Mouse (Mus musculus) cerebellum, adult 2 months (tissue): ENCODE results near the gene Zfp59. TPM values are rescaled to one million over a fixed set of nuclear protein-coding genes. Genes with fewer than 3 reads are reported as not detected.
A peak's percentile ranks its signal among the peaks of the same experiment; 100 is the strongest.
"Not testable (repeated sequence)": the region's sequence is repeated elsewhere in the genome, so short reads cannot be mapped to it uniquely, and the experiment has no call there.

Experiments used
- DNase-seq, 2 experiments: peaks; one replicate each; pipeline ENCODE4 v3.0.0; 2021
- H3K27ac ChIP-seq: fragments of 200-500 bp; 2 replicates; pipeline ENCODE4 v1.5.1; 2012; ENCODE audit warnings: low read length, control low read depth, inconsistent platforms; ENCODE audit not compliant: insufficient read depth
- H3K27me3 ChIP-seq: fragments of 200-500 bp; 2 replicates; pipeline ENCODE4 v1.6.1; 2012; ENCODE audit warnings: inconsistent platforms, mild to moderate bottlenecking, low read length, moderate library complexity; ENCODE audit not compliant: control insufficient read depth, insufficient read depth
- H3K4me1 ChIP-seq: fragments of 200-500 bp; 2 replicates; pipeline ENCODE4 v1.6.1; 2011; ENCODE audit warnings: low read length; ENCODE audit not compliant: control insufficient read depth, insufficient read depth
- H3K4me3 ChIP-seq: fragments of 200-500 bp; replicated peaks from 2 replicates; pipeline ENCODE3; 2011; ENCODE audit warnings: mild to moderate bottlenecking, low read depth, low read length, control low read depth; ENCODE audit not compliant: insufficient read depth
- CTCF ChIP-seq: fragments of 200-500 bp; IDR thresholded peaks from 2 replicates; pipeline ENCODE4 v1.5.1; 2011; ENCODE audit warnings: low read depth, mild to moderate bottlenecking, control low read depth, low read length, moderate library complexity, borderline replicate concordance; ENCODE audit not compliant: insufficient read depth
- POLR2A ChIP-seq: fragments of 200-500 bp; IDR thresholded peaks from 2 replicates; pipeline ENCODE4 v1.6.1; 2011; ENCODE audit warnings: low read length, control low read depth, borderline replicate concordance; ENCODE audit not compliant: insufficient read depth
- WGBS: fragments of 180-500 bp; shearing (Covaris S2); methylation state at CpG from one replicate; pipeline ENCODE4 v1.1.7; 2018; 5-methylcytosine and 5-hydroxymethylcytosine counted together
- polyA plus RNA-seq: library from polyadenylated mRNA; depleted of rRNA; stranded (reverse); fragments of >200 nt; gene quantifications from 2 replicates; pipeline ENCODE4 v1.2.3, GENCODE M21; 2012

The Zfp59 gene
- polyA plus RNA-seq, 1 experiment: 4.0 TPM

DNA sequence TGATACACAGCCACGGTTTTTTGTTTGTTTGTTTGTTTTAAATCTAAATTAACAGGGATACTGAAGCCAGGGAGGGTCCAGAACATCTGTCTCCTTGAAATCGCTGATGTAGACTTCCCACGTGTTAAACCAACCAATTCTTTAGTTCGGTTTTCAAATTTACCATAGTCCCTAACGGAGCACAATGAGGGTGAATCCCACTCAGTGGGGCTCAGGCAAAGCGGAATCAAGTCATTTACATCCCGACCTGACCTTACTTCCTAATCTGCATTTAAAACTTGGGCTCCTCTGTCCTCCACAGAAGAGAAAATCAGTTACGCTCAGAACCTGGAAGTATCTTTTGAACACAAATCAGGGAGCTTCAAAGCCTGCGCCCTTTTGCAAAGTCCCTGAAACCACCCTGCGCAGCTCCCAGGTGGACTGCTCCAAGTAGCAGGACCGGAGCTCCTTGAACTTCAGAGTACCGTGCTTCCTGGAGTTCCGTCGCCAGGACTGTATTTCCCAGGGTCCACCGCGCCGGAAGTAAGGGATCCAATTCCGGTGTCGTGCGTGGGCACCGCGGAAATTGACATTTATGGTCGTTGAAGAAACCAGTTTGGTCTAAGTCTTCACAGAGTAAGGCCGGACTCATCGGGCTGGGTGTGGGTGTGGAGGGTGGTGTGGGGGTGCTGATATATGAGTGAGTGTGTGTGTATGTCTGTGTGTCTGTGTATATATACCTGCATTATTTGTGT lies 33.9 kb upstream of the Zfp59 start:
- Histone ChIP-seq H3K4me3 (peak overlapping the region; percentile 97), H3K4me1 (peaks cover 3% of the 10 kb centered on the region; the same call in 1 of the 2 replicates), H3K27me3 (no peaks in the 10 kb centered on the region), H3K27ac (no peak overlapping the region)
- TF ChIP-seq CTCF (no peak), POLR2A (peak; percentile 57; the same call in 1 of the 2 replicates)
- DNase-seq: peak; percentile 84
- WGBS: under 1% methylated on average over 25 of the region's 25 CpGs

DNA sequence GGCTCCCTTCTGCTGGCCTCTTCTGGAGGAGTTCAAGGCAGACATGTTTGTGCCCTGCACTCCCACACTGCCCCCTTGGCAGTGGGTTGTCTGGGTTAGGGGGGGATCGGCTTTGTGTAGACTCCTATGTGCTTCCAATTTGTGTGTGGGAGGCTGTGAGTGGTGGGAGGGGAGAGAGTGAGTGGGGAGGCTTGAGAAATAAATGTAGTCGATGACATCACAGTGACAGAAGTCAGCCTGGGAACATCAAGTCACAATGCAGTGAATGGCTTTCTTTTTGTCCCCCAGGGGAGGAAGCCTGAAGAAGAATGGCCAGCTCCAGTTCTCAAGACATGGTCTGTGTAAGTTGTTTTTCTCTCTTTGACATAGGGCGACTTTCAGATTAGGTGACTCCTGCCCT lies 31.5 kb upstream of the Zfp59 start, which contains the start of gene Zfp626:
Gene Zfp626 (plus strand): TSS at position 301 of the 400 bp plus-strand sequence.
- not testable (repeated sequence) for DNase-seq, H3K4me1 ChIP-seq, H3K27me3 ChIP-seq, H3K4me3 ChIP-seq, H3K27ac ChIP-seq
- 97% methylated on average over 3 of the region's 3 CpGs for WGBS

- not testable (repeated sequence) for H3K27ac ChIP-seq, H3K4me1 ChIP-seq, H3K27me3 ChIP-seq, DNase-seq, H3K4me3 ChIP-seq
- 79% methylated on average over 7 of the region's 7 CpGs for WGBS
Observed at GRCm38 (mm10) chr7:27807305-27807704, 31.1 kb upstream of the Zfp59 start.

- Histone ChIP-seq H3K4me3 (no peak overlapping the region), H3K27ac (no peak overlapping the region), H3K4me1 (no peaks in the 10 kb centered on the region), H3K27me3 (no peaks in the 10 kb centered on the region)
- no peak for TF ChIP-seq POLR2A
- TF ChIP-seq CTCF: no peak
- no peak for DNase-seq
- WGBS: 93% methylated on average over 7 of the region's 7 CpGs
Observed at GRCm38 (mm10) chr7:27818526-27819110, 19.8 kb upstream of the Zfp59 start.

DNA sequence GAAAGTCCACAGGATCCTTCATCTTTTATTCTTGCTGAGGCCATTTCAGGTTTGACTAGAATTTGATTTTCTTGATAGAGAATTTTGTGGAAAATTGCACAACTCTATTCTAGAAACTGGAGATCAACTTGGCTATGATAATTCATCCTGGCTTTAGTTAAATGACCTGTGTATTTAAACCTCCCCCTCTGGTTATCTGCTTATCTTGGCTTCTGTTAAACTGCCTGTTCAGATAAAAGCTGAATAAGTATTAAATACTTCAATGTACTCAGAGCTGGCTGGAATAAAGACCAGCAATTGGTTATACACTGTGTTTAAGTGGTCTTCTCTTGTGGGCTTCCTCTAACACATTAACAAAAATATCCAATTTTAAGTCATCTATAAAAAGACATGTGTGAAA lies 15.8 kb upstream of the Zfp59 start:
- TF ChIP-seq POLR2A (no peak), CTCF (no peak)
- Histone ChIP-seq H3K27ac (no peak overlapping the region), H3K4me1 (no peaks in the 10 kb centered on the region), H3K27me3 (no peaks in the 10 kb centered on the region), H3K4me3 (no peak overlapping the region)
- DNase-seq: no peak

GRCm38 (mm10) chr7:27834131-27834530 lies 4.3 kb upstream of the Zfp59 start:
- no peak for TF ChIP-seq CTCF
- no peak for TF ChIP-seq POLR2A
- Histone ChIP-seq H3K27me3 (no peaks in the 10 kb centered on the region), H3K27ac (no peak overlapping the region), H3K4me3 (no peak overlapping the region), H3K4me1 (no peaks in the 10 kb centered on the region)
- DNase-seq: no peak
- WGBS: 82% methylated on average over 2 of the region's 2 CpGs

- 16% methylated on average over 6 of the region's 6 CpGs for WGBS
- peak overlapping the region; percentile 81 for H3K4me3 ChIP-seq
- H3K27ac ChIP-seq: no peak overlapping the region; the same call in 1 of the 2 replicates
- DNase-seq: no peak
- no peaks in the 10 kb centered on the region for H3K4me1 ChIP-seq
- H3K27me3 ChIP-seq: no peaks in the 10 kb centered on the region
- TF ChIP-seq POLR2A: no peak
- no peak for TF ChIP-seq CTCF
Observed at GRCm38 (mm10) chr7:27837896-27838295, 511 bp upstream of the Zfp59 start.

- Histone ChIP-seq H3K27me3 (no peaks in the 10 kb centered on the region), H3K27ac (no peak overlapping the region), H3K4me3 (no peak overlapping the region), H3K4me1 (no peaks in the 10 kb centered on the region)
- TF ChIP-seq CTCF (no peak), POLR2A (no peak)
- 96% methylated on average over 7 of the region's 7 CpGs for WGBS
- DNase-seq: no peak
Observed at GRCm38 (mm10) chr7:27839596-27839995, 1.2 kb downstream of the Zfp59 start.
